Mouse (Mus musculus): ENCODE measurements around the gene Palm.

DNA sequence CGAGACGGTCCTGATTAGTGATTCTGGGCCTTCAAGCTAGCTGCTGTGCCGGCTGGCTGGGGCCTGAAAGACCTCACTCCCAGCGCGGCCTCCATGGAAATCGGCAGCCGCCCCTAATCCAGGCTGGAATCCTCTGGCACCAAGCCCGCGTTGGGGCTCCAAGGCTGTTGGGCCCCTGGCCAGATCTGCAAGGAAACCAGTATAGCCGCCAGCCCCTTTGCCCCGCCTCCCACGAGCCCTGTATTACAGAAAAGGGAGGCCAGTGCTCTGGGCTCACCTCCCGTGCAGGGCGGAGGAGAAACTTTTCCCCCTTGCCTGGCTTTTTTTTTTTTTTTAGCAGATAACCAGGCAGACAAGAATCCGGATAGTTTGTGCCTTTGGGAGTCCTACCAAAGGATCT, 60.0 kb downstream of the Palm start:
- TF ChIP-seq CTCF (IDR thresholded peaks at IDR 0.05) (no peak), EP300 (IDR thresholded peaks at IDR 0.05) (no peak; the same call in 1 of the 2 replicates)

Measured in lung, postnatal 0 days (tissue).